Mouse (Mus musculus) lung, postnatal 36 days (tissue): ENCODE measurements at regions not wholly inside any gene's neighbourhood (a gene's known extent, or its start where the extent isn't known, plus 50 kb on each side); places are given as distances from the start of the nearest gene placed in this dataset.

Source experiments
- DNase-seq: peaks from one replicate; pipeline ENCODE4 v3.0.0; 2022; ENCODE audit warnings: mixed read lengths

- DNase-seq = no peak
These were observed 115.7 kb upstream of the Cblb start for GRCm38 (mm10) chr16:51915034-51915928.

GRCm38 (mm10) chr16:51915929-51916308, 115.1 kb upstream of the Cblb start:
- no peak for DNase-seq

GRCm38 (mm10) chr16:51916337-51916736, 114.7 kb upstream of the Cblb start:
- DNase-seq = no peak

GRCm38 (mm10) chr16:51916820-51917219, 114.2 kb upstream of the Cblb start:
- DNase-seq = no peak

GRCm38 (mm10) chr16:51917540-51917939, 113.5 kb upstream of the Cblb start:
- no peak for DNase-seq

- no peak for DNase-seq
These were observed 110.0 kb upstream of the Cblb start for GRCm38 (mm10) chr16:51921025-51921424.

- DNase-seq = no peak
These were observed 108.4 kb upstream of the Cblb start for GRCm38 (mm10) chr16:51922589-51922988.

GRCm38 (mm10) chr16:51925639-51926038, 105.4 kb upstream of the Cblb start:
- no peak for DNase-seq

GRCm38 (mm10) chr16:51933122-51933521, 97.9 kb upstream of the Cblb start:
- no peak for DNase-seq

GRCm38 (mm10) chr16:51933965-51934364, 97.1 kb upstream of the Cblb start:
- no peak for DNase-seq

GRCm38 (mm10) chr16:51937298-51937697, 93.7 kb upstream of the Cblb start:
- DNase-seq = no peak

- no peak for DNase-seq
These were observed 92.0 kb upstream of the Cblb start for GRCm38 (mm10) chr16:51939061-51939460.

GRCm38 (mm10) chr16:51940574-51940973, 90.5 kb upstream of the Cblb start:
- no peak for DNase-seq

GRCm38 (mm10) chr16:51942431-51943130, 88.4 kb upstream of the Cblb start:
- DNase-seq = no peak

GRCm38 (mm10) chr16:51967051-51967845, 63.8 kb upstream of the Cblb start:
- DNase-seq = peak; percentile 18
